Mouse (Mus musculus) 416B (cell line): ENCODE measurements around the gene Nmt2.

Experiments used
- DNase-seq: peaks from one replicate; pipeline ENCODE4 v3.0.0; 2011; ENCODE audit warnings: low read depth

Nmt2 gene

DNA sequence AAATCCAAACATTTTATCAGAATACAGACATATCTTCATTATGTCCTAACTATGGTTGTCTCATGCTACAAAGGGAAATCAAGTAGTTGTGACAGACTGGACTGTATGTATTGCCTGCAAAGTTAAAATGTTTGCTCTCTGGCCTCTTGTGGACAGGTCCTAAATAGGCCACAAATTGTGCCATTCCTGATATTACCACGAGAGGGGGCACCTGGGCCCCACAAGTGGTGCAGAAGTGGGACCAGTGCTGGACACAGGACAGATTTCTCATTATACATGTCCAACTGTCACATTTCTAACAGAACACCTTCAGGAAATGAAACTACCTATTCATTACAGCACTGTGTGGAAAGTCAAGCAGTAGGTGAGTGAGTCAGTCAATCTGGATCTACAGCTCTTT, 43.3 kb downstream of the Nmt2 start:
- peak; percentile 84 for DNase-seq

DNA sequence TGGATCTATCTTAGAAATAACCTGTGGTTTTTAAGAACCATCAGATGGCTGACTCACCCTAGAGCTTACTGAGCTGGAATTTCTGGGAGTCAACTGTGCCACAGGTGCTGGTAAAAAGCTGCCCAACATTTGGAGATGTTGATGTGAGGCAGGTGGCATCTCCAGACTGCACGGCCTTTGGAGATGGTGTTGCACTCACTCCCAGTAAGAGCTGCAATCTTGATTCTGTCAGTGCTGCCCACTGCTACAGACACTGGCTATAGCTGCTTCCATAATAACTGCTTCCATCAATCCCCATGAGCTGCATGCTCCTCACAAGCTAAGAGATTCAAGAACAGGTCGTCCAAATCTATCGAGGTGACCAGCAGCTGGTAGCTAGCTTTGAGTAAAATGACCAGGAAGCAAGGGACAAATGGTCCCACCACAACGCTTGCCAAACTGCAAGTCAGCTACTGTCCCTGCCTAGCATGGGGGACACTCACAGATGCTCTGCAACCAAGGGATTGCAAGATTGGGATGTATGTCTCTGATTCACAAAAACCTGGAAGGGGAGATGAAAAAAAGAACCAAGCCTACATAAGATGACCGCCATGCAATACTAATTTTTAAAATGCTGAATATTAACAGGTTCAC, 47.2 kb downstream of the Nmt2 start:
- peak; percentile 41 for DNase-seq

DNA sequence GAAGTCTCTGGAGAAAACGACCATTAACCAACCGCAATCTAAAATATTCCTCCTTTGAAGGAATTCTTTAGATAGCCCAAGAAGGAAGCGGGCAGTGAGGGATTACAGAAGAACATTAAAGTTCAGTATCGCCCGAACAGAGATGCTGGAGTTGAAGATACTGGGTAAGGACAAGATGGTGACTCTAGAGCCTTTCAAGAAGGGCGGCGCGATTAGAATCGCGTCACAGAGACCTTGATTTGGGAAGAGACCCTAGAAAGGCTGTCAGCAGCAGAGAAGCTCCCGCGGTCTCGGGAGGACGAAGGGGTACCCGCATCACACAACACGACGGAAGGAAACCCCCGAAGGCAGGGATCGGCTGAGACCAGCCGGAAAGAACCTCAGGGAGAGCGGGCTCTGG, 48.0 kb downstream of the Nmt2 start:
- peak; percentile 77 for DNase-seq

DNA sequence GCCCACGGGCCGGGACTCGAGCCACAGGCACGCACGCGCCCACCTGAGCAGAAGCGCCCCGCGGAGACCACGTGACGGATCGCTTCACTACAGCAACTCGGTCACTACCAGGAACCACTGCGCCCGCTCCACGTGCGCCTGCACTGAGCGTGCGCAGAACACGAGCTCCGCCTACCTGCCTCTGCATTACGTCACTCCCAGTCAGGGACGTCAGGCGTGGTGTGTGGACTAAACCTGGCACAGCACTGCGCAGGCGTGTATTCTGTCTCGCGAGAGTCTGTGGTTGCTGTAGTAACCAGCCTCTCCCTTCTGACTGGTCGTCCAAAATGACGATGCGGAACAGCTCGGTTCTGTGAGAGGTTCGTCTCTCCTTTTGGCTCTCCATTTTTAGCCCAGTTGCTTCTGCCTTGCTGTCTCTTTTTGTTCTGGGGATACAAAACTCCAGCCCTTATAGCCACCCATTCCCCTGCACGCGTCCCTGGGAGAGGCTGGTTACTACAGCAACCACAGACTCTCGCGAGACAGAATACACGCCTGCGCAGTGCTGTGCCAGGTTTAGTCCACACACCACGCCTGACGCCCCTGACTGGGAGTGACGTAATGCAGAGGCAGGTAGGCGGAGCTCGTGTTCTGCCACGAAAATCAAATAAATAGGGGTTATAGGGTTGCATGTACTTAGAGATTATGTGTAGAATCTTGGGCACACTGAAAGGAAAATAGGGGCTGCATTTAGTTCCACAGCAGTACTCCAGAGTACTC, 48.7 kb downstream of the Nmt2 start, which contains the start of gene Rpp38:
Gene Rpp38, minus strand, starts transcription at position 160 of the 759 bp plus-strand sequence.
- peak; percentile 98 for DNase-seq

DNA sequence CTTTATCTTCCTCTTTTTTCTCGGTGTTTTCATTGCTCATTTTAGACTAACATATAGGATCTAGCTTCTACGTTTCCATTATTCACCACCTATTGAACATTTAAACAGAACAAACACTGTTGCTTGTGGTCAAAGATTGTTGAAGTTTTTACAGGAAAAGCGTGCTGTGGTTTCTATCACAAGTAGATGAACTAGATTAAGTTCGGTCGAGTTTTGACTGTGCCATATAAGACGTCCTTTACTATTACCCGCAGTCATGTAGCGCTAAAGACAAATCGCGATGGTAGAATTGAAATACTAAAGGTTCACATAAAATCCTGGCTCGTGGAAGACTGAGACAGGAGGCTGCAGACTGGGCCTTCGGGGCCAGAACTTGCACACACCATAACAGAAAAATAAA, 49.7 kb downstream of the Nmt2 start:
- peak; percentile 64 for DNase-seq

DNA sequence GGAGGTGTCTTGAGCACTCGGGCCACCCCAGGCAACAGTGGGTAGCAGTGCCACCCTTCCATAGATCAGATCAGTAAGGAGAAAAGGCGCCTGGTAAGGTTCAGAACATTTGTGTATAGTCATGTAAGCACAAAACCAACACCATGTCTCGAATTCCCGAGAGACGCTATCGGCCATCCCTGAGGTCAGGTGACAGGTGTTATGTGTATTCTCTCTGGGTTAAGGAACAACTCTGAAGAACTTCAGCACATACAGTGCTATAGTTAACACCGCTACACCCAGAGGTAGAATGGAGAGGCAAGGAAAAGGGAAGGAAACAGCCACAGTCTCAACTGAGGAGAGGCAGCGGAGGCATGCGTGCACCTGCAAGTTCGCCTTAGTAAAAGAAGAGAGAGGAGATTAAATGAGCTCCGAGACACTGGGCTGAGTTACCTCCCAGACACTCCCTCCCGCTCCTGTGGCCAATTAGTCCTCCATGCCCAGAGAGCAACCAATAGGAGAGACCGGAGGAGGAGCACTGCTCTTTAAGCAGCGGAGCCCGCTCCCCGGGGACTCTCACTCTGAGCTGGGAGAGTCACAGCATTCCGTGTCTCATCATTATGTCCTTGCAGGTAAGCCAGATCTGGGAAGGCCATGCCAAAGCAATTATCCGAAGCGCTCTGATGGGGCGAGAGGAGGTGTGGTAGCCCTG, 51.7 kb downstream of the Nmt2 start, which contains the start of gene Acbd7:
Gene Acbd7, plus strand, starts transcription at position 558 of the 691 bp plus-strand sequence.
- peak; percentile 70 for DNase-seq

DNA sequence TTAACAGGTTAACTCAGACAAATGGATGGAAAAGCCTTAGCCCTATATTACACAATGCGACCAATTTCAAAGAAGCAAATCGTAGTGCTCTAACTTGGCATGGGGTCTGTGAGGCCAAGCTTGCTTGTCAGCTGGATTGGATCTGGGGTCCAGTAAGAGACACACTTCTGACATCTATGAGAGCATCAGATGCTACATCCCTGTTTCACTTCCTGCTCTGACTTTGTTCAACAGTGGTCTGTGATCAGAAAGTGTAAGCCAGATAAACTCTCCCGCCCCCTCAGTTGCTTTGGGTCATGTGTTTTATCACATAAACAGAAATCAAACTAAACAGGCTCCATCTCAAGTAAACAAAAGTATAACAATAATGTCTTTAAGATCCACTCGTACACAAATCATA, 64.4 kb downstream of the Nmt2 start:
- no peak for DNase-seq

DNA sequence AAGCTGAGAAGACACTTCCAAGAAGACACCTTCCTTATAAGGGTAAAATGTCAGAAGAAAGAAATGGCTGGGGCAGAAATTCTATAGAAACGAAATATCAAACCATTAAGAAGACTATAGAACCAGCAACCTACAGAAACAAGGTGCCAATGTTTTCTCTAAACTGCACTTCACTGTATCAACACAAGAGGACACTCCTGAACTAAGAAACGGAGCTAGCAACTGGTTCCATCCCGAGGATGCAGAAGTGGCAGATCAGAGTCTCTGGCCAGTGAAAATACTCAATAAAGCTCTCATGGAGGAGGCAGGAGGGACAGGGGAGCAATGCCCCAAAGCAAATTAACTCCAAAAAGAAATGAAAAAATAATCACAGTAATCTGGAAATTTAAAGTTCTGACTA, 64.9 kb downstream of the Nmt2 start:
- peak; percentile 71 for DNase-seq

DNA sequence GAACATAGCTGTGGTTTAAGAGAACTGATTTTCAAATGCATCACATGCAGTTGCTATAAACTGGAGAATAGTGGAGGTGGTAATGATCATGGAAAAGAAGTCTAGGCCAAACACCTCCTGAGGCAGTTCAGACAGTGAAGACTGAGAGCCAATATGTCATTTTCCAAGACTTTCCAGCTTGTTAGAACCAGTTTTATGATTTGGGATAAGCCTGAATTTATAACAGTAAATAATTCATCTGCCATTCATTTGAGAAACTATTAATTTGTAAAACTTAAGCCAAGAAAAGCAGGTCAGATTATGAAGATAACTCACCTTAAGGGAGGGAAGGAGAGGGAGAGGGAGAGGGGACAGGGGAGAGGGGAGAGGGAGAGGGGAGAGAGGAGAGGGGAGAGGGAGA, 69.1 kb downstream of the Nmt2 start:
- DNase-seq: no peak

DNA sequence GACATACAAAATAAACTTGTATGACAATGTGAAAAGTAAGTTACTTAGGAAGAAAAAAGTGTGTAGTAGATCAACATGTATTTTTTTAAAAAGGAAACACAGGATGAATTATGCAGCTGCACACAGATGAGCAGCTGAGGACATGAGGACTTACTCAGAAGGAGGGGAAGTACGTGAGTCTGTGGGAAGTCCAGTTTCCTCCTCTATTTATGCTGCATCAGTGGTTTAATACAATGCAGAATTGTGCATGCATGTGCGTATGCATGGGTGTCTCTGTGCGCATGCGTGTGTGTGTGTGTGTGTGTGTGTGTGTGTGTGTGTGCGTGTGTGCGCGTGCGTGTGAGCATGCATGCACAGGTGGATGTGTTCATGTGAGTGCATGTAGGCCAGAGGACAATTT, 71.8 kb downstream of the Nmt2 start:
- no peak for DNase-seq

DNA sequence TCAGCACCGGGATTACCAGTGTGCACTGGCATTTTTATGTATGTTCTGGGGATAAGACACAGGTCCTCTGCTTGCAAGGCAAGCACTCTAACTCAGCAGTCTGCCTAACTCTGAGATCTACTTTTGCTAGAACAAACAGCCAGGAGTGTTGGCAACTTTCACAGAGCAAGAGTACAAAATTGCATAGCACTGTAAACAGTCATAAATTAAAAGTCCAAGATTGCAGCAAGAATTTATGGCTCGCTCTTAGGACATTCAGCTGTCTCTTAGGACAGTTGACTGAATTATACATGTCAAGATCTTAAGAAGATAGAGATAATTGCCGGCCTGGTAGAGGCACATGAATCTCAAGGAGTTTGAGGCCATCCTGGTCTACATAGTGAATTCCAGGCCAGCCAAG, 72.3 kb downstream of the Nmt2 start:
- DNase-seq: no peak

DNA sequence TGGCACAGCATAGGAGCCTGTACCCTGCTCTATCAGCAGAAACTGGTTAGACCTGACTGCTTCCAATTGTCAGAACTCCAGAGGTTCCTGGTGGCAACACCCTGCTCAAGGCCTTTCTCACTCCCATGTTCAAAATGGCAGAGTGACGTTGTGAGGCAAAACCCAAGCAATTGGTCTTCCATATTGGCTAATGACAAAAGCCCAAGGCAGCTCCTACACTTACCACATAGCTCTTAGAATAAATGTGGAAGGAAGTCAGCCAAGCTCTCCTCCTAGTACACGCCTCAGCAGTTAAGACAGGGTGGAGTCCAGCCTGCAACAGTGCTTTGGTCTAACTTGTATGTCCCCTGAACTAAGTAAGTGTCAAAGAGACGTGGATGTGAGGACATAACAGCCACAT, 73.9 kb downstream of the Nmt2 start:
- DNase-seq: no peak

DNA sequence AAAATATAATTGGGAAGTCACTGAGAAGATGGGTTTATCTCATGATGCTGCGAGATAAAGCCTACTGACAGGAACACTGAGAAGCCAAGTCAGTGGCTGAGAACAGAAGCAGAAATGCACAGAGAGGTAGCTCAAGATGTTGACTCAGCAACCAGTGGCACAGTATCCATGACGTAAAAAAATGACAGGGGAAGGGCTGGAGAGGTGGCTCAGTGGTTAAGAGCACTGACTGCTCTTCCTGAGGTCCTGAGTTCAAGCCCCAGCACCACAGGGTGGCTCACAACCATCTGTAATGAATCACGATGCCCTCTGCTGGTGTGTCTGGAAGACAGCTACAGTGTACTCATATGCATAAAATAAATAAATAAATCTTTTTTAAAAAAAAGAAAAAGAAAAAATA, 77.1 kb downstream of the Nmt2 start:
- DNase-seq: no peak

DNA sequence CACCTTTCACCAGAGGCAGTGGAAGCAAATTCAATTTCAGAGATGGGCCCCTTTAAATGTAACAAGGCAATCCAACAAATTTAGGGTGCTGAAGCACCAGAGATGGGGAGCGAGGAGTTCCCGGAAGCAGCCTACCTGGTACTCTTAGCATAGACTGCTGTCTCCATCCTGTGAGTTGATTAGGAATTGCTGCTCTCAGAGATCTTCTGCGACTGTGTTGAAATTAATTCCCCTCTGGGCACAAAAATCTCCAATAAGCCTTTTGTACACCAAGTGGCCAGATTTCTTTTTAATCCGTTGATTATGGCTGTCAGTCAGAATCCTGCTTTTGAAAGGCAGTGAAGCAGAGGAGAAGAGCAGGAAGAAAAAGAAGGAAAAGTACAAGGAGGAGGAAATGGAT, 81.1 kb downstream of the Nmt2 start:
- no peak for DNase-seq
